Mouse (Mus musculus): Measurements from ENCODE around the gene Tspyl1. TPM values are rescaled to one million over a fixed set of nuclear protein-coding genes. Genes with fewer than 3 reads are reported as not detected.
A peak's percentile ranks its signal among the peaks of the same experiment; 100 is the strongest.

The Tspyl1 gene
- total and polyA plus RNA-seq, 2 experiments from 2014 or later = 75.1 to 132 TPM

DNA sequence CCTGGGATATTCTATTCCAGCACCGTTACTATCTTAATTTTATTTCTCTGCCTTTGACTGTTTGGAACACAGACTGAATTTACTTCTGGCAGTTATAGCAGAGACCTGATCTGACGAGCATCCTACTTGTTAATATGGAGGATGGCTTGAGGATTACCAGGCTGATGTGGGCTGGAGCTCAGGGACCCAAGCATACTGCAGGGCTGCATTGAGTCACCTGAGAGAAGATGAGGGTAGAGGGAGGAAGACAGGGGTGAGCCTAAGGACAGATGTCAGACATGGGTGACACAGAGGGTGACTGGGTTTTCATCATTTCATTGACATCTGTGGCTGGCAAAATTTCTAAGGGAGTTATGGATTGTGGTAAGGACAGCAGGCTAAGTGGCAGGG lies 35.2 kb downstream of the Tspyl1 start:
- no peak overlapping the region for H3K4me3 ChIP-seq (ENCODE audit: low read length)
- H3K4me2 ChIP-seq (ENCODE audit: low read depth, low read length) = peak overlapping the region; percentile 48
- H3K4me1 ChIP-seq (ENCODE audit: insufficient read depth, low read length) = peaks cover 7% of the 10 kb centered on the region; the same call in 1 of the 2 replicates
- H3K27ac ChIP-seq = peak overlapping the region; percentile 84
- H3K27me3 ChIP-seq (ENCODE audit: insufficient read depth, low read length) = no peaks in the 10 kb centered on the region
- H3K9me3 ChIP-seq (ENCODE audit: low read length) = no peaks in the 10 kb centered on the region
- peak; percentile 64; the same call in 1 of the 2 replicates for ATAC-seq
- no peak for TF ChIP-seq CTCF (IDR thresholded peaks at IDR 0.05; ENCODE audit: low read depth)
- 13% methylated on average over 2 of the region's 2 CpGs for WGBS
- no peaks in the 10 kb centered on the region for H3K36me3 ChIP-seq (ENCODE audit: insufficient read depth, low read length)
- no peak overlapping the region; the same call in 1 of the 2 replicates for H3K9ac ChIP-seq (replicated peaks; ENCODE audit: low read length)
- no peak for DNase-seq (ENCODE audit: low spot score)

DNA sequence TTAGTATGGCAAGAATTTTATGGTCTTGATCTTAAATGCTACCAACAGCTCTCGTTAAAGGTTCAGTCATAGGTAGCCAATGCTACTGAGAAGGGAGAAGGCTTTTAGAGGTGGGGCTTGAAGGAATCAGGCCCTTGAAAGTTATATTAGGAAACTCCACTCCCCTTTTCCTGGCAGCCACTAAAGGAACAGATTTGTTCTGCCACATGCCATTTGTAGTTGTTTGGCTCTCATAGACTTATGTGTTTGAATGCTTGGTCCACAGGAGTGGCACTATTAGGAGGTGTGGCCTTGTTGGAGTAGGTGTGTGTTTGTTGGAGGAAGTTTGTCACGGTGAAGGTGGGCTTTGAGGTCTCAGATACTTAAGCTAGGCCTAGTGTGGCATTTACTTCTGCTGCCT lies 38.8 kb downstream of the Tspyl1 start:
- Histone ChIP-seq H3K4me2 (ENCODE audit: low read depth, low read length) (no peak overlapping the region), H3K4me1 (ENCODE audit: insufficient read depth, low read length) (peaks cover 7% of the 10 kb centered on the region; the same call in 1 of the 2 replicates), H3K9me3 (ENCODE audit: low read length) (no peaks in the 10 kb centered on the region), H3K36me3 (ENCODE audit: insufficient read depth, low read length) (no peaks in the 10 kb centered on the region), H3K27me3 (ENCODE audit: insufficient read depth, low read length) (no peaks in the 10 kb centered on the region), H3K27ac (no peak overlapping the region), H3K9ac (replicated peaks; ENCODE audit: low read length) (no peak overlapping the region), H3K4me3 (ENCODE audit: low read length) (no peak overlapping the region)
- TF ChIP-seq CTCF (IDR thresholded peaks at IDR 0.05; ENCODE audit: low read depth) = no peak
- WGBS = 87% methylated on average over 2 of the region's 2 CpGs
- DNase-seq (ENCODE audit: low spot score) (no peak), ATAC-seq (no peak)

DNA sequence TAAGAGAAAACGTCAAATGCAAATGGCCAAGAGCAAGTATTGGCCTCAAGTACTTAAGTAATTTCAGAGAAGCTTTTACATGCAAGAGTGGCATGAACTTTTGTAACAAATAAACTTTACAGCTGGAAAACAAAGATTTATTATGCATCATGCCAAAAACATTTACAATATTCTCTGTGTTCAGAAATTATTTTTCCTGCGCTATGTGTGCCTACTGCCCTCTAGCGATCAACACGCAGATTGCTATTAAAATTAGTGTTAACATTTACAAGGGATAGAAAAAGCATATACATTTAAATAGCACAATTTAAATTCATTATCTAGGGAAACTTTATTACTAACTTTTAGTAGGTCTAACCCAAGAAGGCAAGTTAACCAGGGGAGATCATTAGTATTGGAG lies 44.7 kb downstream of the Tspyl1 start:
- TF ChIP-seq CTCF (IDR thresholded peaks at IDR 0.05; ENCODE audit: low read depth) = peak; percentile 83
- H3K27me3 ChIP-seq (ENCODE audit: insufficient read depth, low read length) = no peaks in the 10 kb centered on the region
- no peak overlapping the region for H3K9ac ChIP-seq (replicated peaks; ENCODE audit: low read length)
- H3K36me3 ChIP-seq (ENCODE audit: insufficient read depth, low read length) = no peaks in the 10 kb centered on the region
- H3K4me3 ChIP-seq (ENCODE audit: low read length) = no peak overlapping the region
- no peaks in the 10 kb centered on the region for H3K4me1 ChIP-seq (ENCODE audit: insufficient read depth, low read length)
- no peak for ATAC-seq
- peak; percentile 68 for DNase-seq (ENCODE audit: low spot score)
- H3K27ac ChIP-seq = no peak overlapping the region
- 13% methylated on average over 4 of the region's 4 CpGs for WGBS
- H3K4me2 ChIP-seq (ENCODE audit: low read depth, low read length) = 0 out of 2 replicates have a peak overlapping the region, but pooled peaks have one; percentile 13
- H3K9me3 ChIP-seq (ENCODE audit: low read length) = no peaks in the 10 kb centered on the region

DNA sequence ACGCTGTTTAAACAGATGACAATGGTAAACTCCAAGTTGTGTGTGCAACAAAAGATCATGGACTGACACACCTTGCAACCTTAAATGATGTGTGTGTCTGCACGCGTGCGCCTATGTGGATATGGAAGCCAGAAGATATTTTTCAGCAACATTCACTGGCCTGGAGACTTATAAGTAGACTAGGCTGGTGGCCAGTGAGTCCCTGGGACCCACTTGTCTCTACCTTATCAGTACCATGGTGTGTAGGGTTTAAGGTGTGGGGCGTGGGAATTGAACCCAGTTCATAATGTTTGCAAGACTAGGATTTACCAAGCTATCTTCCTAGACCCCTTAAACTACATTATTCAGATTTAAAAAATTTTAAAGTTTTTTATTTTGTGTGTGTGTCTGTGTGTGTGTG lies 45.2 kb downstream of the Tspyl1 start:
- ATAC-seq = no peak
- Histone ChIP-seq H3K36me3 (ENCODE audit: insufficient read depth, low read length) (no peaks in the 10 kb centered on the region), H3K27me3 (ENCODE audit: insufficient read depth, low read length) (no peaks in the 10 kb centered on the region), H3K9ac (replicated peaks; ENCODE audit: low read length) (no peak overlapping the region), H3K4me3 (ENCODE audit: low read length) (no peak overlapping the region), H3K9me3 (ENCODE audit: low read length) (no peaks in the 10 kb centered on the region), H3K27ac (no peak overlapping the region), H3K4me1 (ENCODE audit: insufficient read depth, low read length) (no peaks in the 10 kb centered on the region), H3K4me2 (ENCODE audit: low read depth, low read length) (no peak overlapping the region)
- DNase-seq (ENCODE audit: low spot score) = no peak
- TF ChIP-seq CTCF (IDR thresholded peaks at IDR 0.05; ENCODE audit: low read depth) = no peak
- WGBS = 59% methylated on average over 5 of the region's 5 CpGs

DNA sequence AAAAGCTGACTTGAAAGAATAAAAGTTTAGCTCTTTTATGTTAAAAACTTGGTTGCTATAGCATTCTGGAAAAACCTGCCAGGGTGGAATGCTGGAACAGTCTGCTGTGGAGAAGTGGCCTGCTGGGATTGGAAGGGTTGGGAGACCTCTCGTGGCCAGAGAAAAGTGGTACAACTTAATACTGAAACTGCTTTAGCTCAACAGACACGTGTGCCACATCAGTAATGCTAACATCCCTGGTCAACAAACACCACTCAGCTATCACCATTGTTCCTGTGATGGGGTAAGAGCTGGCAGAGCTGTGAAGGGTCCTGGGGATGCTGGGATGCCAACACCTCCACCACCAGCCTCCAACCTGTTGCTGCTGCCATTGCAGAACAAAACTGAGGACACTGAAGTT lies 46.3 kb downstream of the Tspyl1 start:
- DNase-seq (ENCODE audit: low spot score) (peak; percentile 81), ATAC-seq (peak; percentile 90)
- H3K4me1 ChIP-seq (ENCODE audit: insufficient read depth, low read length) = no peaks in the 10 kb centered on the region
- no peak overlapping the region for H3K27ac ChIP-seq
- H3K36me3 ChIP-seq (ENCODE audit: insufficient read depth, low read length) = no peaks in the 10 kb centered on the region
- H3K9ac ChIP-seq (replicated peaks; ENCODE audit: low read length) = no peak overlapping the region
- TF ChIP-seq CTCF (IDR thresholded peaks at IDR 0.05; ENCODE audit: low read depth) = peak; percentile 77
- H3K27me3 ChIP-seq (ENCODE audit: insufficient read depth, low read length) = no peaks in the 10 kb centered on the region
- WGBS = 0% methylated on average over 2 of the region's 2 CpGs
- no peaks in the 10 kb centered on the region for H3K9me3 ChIP-seq (ENCODE audit: low read length)
- no peak overlapping the region for H3K4me2 ChIP-seq (ENCODE audit: low read depth, low read length)
- no peak overlapping the region for H3K4me3 ChIP-seq (ENCODE audit: low read length)

Other genes starting within 250 kb of the Tspyl1 start
- gene Trappc3l, start 244.6 kb upstream of the Tspyl1 start, total RNA-seq (2014; rRNA removed) = not detected in 2 replicates
- not detected in 2 replicates for gene Trappc3l, start 244.6 kb upstream of the Tspyl1 start, polyA plus RNA-seq (2015; fragmentation: Nextera tagmentation; extraction: Ambion mirVana)
- not detected in 2 replicates for gene Calhm4, start 237.9 kb upstream of the Tspyl1 start, total RNA-seq (2014; rRNA removed)
- gene Calhm4, start 237.9 kb upstream of the Tspyl1 start, polyA plus RNA-seq (2015; fragmentation: Nextera tagmentation; extraction: Ambion mirVana) = not detected in 2 replicates
- gene Calhm5, start 185.7 kb upstream of the Tspyl1 start, total RNA-seq (2014; rRNA removed) = 0.72 and 0.94 TPM in 2 replicates
- gene Calhm5, start 185.7 kb upstream of the Tspyl1 start, polyA plus RNA-seq (2015; fragmentation: Nextera tagmentation; extraction: Ambion mirVana) = 0.72 and 0.79 TPM in 2 replicates
- 0.16 and 2.6 TPM in 2 replicates for gene Calhm6, start 154.2 kb upstream of the Tspyl1 start, total RNA-seq (2014; rRNA removed)
- gene Calhm6, start 154.2 kb upstream of the Tspyl1 start, polyA plus RNA-seq (2015; fragmentation: Nextera tagmentation; extraction: Ambion mirVana) = 1.1 and 1.5 TPM in 2 replicates
- 21.0 and 24.0 TPM in 2 replicates for gene Dse, start 74.5 kb upstream of the Tspyl1 start, total RNA-seq (2014; rRNA removed)
- 5.4 and 5.6 TPM in 2 replicates for gene Dse, start 74.5 kb upstream of the Tspyl1 start, polyA plus RNA-seq (2015; fragmentation: Nextera tagmentation; extraction: Ambion mirVana)
- 482 and 493 TPM in 2 replicates for gene Tspyl4, start 15.3 kb downstream of the Tspyl1 start, total RNA-seq (2014; rRNA removed)
- 400 and 429 TPM in 2 replicates for gene Tspyl4, start 15.3 kb downstream of the Tspyl1 start, polyA plus RNA-seq (2015; fragmentation: Nextera tagmentation; extraction: Ambion mirVana)
- 0.14 and 1.2 TPM in 2 replicates for gene Col10a1, start 107.8 kb downstream of the Tspyl1 start, total RNA-seq (2014; rRNA removed)
- gene Col10a1, start 107.8 kb downstream of the Tspyl1 start, polyA plus RNA-seq (2015; fragmentation: Nextera tagmentation; extraction: Ambion mirVana) = 0.08 and 0.14 TPM in 2 replicates
- gene Nt5dc1, start 136.4 kb downstream of the Tspyl1 start, total RNA-seq (2014; rRNA removed) = 0.50 and 2.0 TPM in 2 replicates
- gene Nt5dc1, start 136.4 kb downstream of the Tspyl1 start, polyA plus RNA-seq (2015; fragmentation: Nextera tagmentation; extraction: Ambion mirVana) = 2.6 and 3.9 TPM in 2 replicates
- 0.58 and 1.1 TPM in 2 replicates for gene Frk, start 201.2 kb downstream of the Tspyl1 start, total RNA-seq (2014; rRNA removed)
- 0.63 and 0.74 TPM in 2 replicates for gene Frk, start 201.2 kb downstream of the Tspyl1 start, polyA plus RNA-seq (2015; fragmentation: Nextera tagmentation; extraction: Ambion mirVana)

All from hindbrain, postnatal 0 days (tissue).